Mouse (Mus musculus): ENCODE measurements around the gene Ptprg.

- TF ChIP-seq CTCF (conservative IDR thresholded peaks at IDR 0.05; ENCODE audit: low read length) (no peak), POU5F1 (IDR thresholded peaks at IDR 0.05; ENCODE audit: borderline replicate concordance, low read length) (no peak)
Measured at GRCm38 (mm10) chr14:12203081-12203480, 649.7 kb downstream of the Ptprg start.

All from E14TG2a.4 (cell line).